Mouse (Mus musculus) olfactory bulb, adult 2 months (tissue): ENCODE results near the gene Dand5.

Experiments used
- CTCF ChIP-seq: fragments of 200-500 bp; IDR thresholded peaks from 2 replicates; pipeline ENCODE4 v1.5.1; 2012; ENCODE audit warnings: low read depth, mild to moderate bottlenecking, low read length, moderate library complexity; ENCODE audit not compliant: insufficient read depth
- POLR2A ChIP-seq: fragments of 200-500 bp; IDR thresholded peaks from 2 replicates; pipeline ENCODE4 v1.6.1; 2012; ENCODE audit warnings: mild to moderate bottlenecking, low read depth, low read length, moderate library complexity; ENCODE audit not compliant: insufficient read depth

- no peak for TF ChIP-seq CTCF
- no peak for TF ChIP-seq POLR2A
Observed at GRCm38 (mm10) chr8:84871376-84872308, 49.0 kb upstream of the Dand5 start, which contains the start of gene Syce2.
